Mouse (Mus musculus) NIH3T3 (cell line): ENCODE data around the gene Plekho2.

ENCODE experiments used
- DNase-seq: peaks from one replicate; pipeline ENCODE4 v3.0.0-alpha.2; 2012; ENCODE audit warnings: low read depth

The Plekho2 gene

DNA sequence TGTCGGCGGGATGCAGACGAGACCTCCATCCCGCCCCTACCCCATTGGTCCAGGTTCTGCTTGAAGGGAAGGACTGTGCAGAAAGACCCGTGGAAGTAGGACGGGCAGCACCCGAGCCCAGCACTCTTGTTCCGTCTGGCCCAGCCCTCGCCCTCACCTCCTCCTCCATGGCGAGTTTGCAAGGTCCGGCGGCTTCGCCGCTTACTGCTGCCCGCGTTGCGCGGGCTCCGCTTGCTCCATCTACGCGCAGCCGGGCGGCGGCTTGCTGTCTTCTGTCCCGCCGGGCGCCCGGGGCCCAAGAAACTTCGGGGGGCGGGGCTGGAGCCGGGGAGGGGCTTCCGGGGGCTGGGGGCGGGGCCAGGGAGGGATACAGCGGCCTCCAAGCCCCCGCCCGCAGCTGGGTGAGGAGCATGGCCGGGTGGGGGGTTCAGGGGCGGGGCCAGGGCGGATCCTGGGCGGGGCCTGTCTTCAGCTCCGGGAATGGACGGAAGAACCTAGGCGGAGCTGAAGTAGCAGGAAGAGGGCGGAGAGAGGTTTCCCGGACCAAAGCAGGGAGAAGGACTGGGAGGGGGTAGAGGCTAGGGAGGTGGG is at the start of gene Plekho2:
TSS of gene Plekho2 (minus strand) at position 260 of the 591 bp plus-strand sequence.
- DNase-seq, result peak; percentile 95

DNA sequence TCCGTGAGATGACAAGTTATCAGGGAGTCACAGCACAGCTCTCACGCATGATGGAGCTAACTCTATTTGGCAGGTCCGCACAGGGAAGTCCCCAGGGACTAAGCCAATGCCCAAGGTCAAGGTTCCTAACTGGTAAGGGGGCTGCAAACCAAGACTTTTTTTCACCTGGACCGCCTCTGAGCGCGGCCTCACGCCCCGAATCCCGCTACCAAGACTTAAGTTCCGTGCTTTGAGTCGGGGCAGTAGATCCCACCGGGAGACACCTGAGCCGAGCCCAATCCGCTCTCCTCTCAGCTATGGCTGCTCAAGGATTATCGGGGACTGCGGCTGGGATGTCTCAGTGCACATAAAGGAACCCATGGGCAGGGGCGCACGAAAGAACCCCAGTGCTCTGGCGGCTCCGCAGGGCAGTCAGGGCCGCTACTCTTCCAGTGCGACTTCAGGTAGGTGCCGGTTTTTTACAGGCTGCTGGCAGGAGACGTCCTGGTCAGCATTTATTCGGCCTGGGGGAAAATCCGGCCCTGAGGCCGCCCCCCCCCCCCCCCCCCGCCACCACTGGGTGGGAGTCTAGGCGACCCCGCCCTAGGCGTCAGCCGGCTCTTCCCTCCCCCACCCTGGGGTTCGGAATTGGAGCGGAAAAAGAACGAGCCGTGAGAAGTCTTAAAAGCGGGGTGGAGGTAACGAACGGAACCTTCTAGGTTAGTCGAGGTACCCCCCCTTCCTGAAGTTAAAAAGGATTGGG is 49.4 kb upstream of the Plekho2 start, which contains the start of gene Rbpms2:
TSS of gene Rbpms2 (plus strand) at position 624 of the 742 bp plus-strand sequence.
- DNase-seq, result no peak

DNA sequence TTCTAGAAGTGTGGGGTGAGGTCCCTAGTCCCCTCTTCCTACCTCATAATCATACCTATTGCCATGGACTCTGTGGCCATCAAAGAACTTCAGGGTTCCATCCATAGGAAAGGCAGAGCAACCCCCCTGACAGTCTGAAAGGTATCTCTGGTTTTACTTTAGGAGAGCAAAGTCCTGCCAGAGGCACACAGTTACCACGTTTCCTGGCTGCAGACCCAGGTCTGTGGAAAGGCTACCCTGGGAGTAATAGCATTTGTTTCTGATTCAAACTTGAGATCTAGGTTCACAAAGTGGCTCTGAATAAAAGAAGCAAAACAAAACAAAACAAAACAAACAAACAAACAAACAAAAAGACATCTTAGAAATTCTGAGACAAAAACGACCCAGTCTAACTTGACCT is 44.4 kb upstream of the Plekho2 start:
- DNase-seq, result no peak

DNA sequence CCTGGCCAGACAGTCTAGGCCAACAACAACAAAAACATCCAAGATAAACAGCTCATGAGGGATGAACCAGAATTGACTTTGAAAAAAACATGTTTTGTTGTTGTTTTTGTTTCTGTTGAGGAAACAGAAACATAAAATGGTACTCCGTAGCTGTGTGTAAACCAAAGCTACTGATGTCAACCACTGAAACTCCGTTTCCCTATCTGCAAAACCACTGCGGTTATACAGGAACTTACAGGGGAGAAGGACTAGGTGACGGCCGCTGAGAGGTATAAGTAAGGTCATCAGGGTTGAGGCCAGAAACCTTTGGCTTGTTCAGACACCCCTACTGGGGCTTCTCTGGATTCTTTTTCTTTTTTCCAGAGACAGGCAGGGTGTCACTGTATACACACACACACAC is 43.0 kb upstream of the Plekho2 start:
- no peak for DNase-seq

DNA sequence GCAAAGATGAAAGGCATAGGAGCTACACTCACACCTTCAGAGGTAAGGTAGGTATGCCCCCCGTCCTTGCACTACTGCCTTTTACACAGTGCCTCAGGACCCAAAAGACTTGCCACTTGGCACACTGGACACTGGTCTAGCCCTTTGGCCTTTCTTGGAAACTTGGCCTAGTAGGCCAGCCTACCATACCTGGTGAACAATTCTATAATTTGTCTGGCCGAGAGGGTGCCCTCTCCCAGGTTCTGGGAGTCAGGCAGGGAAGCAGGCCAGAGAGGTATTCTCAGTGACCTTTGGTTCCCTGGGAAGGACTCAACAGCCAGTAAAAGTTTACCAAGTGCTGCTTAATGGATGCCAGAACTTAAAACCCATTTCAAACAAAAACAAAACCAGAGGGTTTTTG is 41.8 kb upstream of the Plekho2 start:
- DNase-seq, result no peak

DNA sequence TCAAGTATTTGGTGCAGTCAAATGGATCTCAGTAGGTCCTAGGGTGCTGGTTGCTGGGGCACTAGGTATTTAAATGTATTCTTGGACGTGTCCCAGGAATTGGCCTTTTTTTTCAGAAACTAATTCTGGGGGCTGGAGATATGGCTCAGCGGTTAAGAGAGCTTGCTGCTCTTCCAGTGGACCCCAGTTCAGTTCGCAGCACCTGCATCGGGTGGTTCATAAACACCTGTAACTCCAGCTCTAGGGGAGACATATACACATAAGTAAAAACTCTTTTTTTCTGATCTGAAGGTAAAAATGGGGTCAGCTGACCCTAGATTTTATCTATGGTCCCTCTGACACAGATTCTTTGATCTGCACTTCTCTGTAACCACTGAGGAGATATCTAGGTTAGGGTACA is 41.4 kb upstream of the Plekho2 start:
- no peak for DNase-seq

DNA sequence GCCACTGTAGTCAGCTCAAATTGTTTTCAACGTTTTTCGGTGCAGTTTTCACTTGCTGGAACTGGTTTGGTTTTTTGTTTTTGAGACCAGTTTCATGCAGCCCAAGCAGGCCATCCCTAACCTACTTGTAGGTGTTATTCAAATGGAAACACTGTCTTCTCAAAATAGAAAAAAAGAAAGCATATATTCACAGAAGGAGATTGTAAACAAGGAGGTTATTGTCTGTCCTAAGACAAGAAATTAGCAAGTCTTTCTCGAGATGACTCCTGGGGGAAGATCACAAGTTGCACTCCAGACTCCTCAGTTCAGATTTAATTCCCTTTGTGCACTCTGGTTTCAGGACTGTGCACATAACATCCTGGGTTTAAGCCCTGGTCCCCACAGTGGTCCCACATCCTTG is 39.5 kb upstream of the Plekho2 start:
- DNase-seq, result no peak

DNA sequence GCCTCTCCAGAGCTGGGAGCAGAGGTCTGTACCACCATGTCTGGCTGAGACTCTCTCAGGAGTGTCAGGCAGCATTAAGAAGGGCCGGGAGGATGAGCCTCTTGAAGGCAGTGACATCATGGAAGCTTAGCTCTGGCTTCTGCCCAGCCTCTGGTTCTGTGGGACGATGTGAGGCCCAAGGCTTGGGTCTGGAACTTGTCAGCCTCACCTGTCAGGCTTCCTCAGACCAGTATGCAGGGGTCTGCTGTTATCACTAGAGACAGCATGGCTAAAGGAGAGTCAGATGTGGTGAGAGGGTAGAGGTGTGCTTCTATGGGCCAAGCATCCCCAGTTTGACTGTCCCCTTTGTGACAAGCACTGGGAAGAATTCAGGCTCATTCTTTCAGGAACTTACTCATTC is 33.3 kb upstream of the Plekho2 start:
- no peak for DNase-seq

DNA sequence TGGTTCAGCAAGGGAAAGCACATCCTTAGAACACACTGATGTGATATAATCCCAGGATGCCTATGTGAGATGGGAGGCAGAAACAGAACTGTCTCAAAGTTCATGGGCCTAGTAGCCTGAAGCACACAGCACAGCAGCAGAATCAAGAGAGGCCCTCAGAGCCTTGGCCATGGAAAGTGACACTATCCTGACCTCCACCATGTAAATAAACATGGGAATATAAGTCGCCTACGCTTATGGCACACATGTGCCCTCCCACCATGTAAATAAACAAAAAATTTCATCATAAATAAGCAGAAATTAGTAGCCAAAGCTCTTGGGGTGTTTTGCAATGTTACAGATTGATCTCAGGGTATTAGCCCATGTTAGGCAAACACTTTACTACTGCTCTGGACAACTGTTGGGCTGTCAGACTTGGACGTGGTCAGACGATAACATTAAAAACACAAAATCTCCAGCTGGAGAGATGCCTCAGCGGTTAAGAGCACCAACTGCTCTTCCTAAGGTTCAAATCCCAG is 32.2 kb upstream of the Plekho2 start:
- DNase-seq, result no peak

DNA sequence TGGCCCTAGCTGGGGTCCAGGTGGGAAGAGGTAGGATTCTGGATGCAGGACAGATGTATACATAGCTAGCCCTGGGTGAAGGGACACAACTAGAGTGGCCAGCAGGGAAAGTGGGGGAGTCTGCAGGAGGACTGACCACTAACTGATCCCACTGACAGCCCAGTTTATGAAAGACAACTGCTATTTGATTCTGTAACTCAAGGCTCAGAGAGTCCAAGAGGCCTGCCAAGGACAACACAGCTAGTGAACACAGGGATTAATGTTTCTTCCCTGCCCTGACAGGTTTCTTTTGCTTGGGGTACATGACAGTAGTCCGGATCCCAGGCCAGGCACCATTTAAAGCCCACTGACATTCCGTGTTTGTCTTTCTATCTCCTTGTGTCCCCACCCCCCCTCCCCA is 27.3 kb upstream of the Plekho2 start:
- DNase-seq, result no peak

DNA sequence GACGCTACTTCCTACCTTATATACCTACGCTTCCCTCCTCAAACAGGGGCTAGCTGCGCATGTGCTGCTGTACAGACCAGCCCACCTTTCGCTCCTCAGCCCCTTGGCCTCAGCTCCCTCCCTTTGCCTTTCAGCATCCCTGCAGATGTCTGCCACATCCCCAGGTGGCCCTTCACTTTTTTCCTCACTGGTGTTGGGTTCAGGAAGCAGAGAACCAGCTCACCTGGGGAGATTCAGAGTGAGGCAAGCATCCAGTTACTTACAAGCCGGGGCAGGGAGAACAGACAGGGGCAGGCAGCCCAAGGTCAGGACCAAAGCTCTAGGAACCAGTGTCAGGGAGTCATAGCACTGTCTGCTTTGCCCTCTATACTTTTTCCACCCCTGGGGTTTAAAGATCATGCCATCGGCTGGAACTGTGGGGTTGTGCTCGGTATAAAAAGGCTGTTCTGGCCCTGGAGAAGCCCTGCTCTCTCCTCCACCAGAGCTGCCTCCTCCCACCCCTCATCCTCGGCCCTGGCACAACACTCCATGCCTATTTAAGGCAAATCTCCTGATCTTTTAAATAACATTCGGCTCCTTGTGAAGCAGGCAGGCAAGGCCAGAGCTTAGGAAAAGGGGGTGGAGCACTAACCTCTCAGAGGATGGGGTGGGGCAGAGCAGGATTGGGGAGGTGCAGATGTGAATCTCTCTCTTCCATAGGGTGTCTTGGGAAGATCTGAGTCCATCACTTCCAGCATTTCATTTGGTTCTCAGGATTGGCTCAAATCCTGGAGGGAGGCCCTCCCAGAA is 26.7 kb upstream of the Plekho2 start:
- DNase-seq, result no peak

DNA sequence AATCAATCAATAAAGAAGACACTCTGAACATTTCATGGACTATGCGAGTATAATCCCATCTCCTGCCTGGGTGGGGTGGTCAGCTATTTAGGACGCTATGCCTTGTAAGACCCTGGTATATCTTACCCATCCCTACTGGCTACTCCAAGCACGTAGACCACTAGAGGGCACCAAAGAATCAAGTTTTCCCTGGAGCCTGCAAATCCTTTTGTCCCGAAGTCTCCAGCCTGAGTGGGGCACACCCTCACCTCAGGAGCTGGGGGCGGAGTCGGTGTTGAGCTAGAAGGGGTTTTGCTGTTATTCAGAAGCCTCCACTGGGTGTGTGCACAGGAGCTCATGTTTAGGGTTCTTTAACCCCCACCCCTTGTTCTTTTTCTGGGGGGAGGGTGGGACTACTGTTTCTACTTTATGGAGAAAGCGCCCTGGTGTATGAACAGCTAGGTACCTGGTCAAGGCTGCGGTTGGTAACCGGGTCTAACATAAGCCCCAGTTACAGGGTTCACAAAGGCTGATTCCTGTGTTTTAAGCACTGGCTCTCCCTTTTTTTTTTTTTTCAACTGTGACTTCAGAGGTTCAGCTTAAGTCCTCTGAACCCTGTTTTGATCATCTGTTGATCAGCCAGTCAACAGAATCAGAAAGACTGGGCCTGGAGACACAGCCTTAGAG is 25.8 kb upstream of the Plekho2 start:
- peak; percentile 73 for DNase-seq

DNA sequence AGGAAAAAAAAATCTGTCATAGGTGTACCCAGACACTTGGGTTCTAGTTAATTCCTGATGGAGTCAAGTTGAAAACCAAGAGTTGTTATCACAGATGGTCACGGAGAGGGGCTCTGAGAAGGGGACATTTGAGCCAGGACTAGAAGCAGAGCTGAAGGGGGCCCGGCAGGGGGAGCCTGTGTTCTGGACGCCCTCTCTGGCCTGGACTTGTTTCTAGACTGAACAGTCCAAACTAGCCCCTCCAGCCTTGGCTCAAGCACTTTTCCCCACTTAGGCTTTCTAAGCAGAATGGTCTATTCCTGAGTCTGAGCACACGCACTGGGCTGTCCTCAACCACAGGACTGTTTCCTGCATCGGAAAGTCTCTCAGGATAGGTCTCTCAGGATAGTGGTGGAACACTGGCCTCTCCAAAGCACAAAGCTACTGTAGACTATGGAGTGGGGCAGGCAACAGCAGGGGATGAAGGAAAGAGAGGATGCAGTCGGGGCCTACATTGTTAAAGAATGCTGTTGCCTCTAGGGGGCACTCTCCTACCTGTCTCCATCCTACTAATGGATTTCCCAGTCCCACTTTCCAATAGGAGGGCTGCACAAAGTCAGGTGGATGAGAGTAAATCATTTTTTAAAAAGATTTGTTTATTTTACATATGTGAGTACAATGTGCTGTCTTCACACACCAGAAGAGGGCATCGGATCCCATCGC is 23.7 kb upstream of the Plekho2 start:
- DNase-seq, result no peak

DNA sequence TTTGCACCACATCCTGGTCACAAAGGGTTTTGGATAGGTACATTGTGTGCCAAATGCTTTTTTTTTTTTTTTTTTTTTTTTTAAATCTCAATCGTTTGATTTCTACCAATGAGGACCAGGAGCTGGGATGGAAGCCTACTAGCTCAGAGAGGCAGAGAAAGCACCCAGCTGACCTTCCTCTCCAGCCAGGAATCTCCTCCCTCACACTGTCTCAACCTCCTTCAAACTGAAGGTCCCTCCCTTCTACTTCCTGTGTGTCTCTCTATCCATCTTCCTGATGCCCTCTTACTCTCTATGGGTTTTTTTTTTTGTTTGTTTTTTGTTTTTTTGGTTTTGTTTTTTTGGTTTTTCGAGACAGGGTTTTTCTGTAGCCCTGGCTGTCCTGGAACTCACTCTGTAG is 21.1 kb upstream of the Plekho2 start:
- DNase-seq, result no peak

DNA sequence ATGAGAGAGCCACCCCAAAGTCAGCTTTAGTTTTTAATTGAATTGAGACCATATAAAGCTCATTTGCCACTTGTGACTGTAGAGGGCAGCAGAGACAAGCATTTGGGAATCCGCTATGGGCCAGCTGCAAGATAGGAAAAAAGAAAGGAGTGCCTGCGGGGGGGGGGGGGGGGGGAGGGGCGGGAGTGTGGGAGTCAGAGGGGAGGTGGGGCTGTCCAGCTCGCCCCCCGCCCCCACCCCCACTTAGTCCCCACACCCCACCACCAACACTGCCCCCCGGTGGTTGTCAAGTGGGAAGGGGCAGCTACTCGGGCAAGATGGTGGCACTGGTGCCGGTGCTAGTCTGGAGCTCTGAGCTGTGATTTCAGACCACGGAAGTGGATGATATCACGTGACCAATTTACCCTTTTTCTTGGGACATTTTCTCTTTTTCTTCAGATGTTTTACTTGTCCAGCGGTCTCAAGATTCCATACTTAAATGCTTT is 19.0 kb upstream of the Plekho2 start:
- DNase-seq, result peak; percentile 74

DNA sequence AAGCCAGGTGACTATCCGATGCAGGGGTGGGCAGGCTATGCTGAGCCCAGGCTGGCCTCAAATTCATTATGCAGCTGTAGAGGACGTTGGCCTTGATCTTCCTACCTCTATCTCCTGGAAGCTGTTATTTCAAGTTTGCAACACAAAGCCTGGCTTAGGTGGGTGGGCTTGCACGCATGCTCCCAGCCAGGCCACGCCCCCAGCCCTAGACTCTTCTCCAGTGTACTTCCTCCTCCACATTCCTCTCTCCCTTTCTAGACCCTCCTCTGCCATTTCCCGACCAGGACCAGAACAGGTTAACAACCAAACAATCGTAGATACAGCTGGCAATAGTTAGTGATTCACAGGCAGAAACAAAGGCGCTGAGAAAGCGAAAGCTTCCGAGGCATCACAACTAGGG is 13.8 kb upstream of the Plekho2 start:
- no peak for DNase-seq

DNA sequence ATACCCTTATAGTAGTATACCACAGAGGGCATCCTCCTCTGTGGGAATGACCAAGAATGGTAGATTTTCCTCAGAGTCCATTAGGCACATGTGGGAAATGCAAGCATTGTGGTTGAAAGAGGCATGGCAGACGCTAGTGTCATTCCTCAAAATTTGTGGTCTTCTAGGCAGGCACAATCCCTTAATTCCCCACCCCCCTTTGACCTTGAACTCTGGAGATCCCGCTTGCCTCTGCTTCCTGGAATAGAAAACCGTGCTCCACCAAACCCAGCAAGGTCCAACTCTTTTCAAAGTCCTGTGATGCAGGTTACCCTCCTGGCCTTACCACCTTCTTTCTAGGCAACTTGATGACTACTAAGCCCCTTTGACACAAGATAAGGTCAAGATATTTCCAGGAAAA is 12.9 kb upstream of the Plekho2 start:
- DNase-seq, result no peak

DNA sequence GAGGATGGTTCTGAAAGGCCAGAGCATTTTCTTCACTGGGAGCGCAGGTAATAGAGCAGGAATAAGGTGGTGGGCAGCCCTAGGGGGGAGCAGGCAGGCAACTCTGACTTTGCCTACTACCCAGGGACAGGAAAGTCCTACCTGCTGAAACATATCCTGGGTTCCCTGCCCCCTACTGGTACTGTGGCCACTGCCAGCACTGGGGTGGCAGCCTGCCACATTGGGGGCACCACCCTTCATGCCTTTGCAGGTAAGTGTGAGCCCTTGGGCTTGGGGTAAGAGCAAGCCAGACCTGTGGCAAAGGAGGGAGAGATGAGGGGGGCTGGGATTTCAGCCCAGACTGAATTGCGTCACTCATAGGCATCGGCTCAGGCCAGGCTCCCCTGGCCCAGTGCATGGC is 9.3 kb upstream of the Plekho2 start:
- DNase-seq, result no peak

DNA sequence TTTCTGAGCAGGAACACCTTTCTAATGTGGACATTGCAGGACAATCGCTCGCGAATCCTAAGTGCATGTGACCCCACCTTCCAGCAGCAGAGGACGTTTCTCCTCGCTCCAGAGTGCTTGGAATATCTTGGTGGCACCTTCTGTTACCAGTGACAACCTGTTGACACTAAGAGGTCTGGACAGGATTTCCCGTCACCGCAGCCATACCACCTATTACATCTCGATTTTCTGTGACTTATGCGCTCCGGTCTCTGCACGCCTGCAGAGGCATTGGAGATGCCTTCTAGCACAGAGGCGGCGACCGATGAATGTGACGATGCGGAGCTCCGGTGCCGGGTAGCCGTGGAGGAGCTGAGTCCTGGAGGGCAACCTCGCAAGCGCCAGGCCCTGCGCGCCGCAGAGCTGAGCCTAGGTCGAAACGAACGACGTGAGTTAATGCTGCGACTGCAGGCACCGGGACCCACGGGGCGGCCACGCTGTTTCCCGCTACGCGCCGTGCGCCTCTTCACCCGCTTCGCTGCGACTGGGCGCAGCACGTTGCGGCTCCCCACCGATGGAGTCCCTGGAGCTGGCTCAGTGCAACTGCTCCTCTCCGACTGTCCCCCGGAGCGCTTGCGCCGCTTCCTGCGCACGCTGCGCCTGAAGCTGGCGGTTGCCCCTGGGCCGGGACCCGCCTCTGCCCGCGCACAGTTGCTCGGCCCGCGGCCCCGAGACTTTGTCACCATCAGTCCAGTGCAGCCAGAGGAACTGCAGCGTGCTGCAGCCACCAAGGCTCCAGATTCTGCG is 7.9 kb upstream of the Plekho2 start:
- peak; percentile 39 for DNase-seq

DNA sequence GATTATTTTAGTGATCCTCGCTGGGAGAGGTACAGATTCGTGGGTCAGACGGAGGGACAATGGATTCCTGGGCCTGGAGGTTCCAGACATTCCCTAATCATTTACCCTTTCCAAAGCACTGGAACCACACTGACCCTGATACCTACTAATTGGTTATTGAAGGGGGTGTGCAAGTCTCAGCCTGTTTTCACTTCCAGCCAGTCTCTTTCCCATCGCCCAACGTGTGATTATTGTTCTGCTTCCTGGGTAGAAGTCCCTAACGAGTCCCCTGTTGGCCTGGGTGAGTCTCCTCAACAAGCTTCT is 7.4 kb upstream of the Plekho2 start:
- no peak for DNase-seq
